In the genomic region with DNA sequence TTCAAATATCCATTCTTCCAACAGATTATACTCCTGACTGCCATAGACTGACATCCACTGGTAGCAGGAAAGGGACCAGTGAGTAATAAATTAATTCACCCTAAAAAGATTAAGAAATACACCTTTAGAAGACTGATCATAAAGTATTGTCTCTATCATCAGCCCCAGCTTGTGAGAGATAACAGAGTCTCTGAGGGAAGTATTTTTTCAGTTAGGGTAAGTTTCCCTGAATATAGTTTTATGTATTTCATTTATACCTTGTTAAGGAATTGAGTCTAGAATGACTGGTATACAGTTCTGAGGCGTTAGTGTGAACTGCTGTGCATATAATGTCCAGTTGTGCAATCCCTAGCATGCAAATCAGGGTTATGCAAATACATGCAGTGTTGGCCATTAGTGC, we compare ENCODE assay signal across 27 mouse cellular contexts.
"Had no signal": no experiment of that assay in that cellular context is flagged by ENCODE, and none has a peak within 500 bp of the region (broad histone marks: within the 10 kb centered on the region; RNA-seq: fewer than 3 reads in every experiment).

No protein-coding gene starts in this region.

- H3K27me3 ChIP-seq: embryonic facial prominence, embryonic 12.5 days; embryonic facial prominence, embryonic 13.5 days; embryonic facial prominence, embryonic 15.5 days; forebrain, embryonic 12.5 days; forebrain, embryonic 13.5 days; forebrain, embryonic 15.5 days had no signal

- H3K9me3 ChIP-seq: embryonic facial prominence, embryonic 10.5 days; embryonic facial prominence, embryonic 15.5 days; forebrain, embryonic 10.5 days; forebrain, embryonic 12.5 days; forebrain, embryonic 13.5 days; forebrain, embryonic 15.5 days had no signal

- H3K36me3 ChIP-seq: embryonic facial prominence, embryonic 10.5 days; embryonic facial prominence, embryonic 12.5 days; embryonic facial prominence, embryonic 13.5 days; embryonic facial prominence, embryonic 15.5 days; forebrain, embryonic 10.5 days; forebrain, embryonic 12.5 days; forebrain, embryonic 15.5 days had no signal

- ATAC-seq: forebrain, embryonic 13.5 days; forebrain, embryonic 14.5 days; forebrain, embryonic 15.5 days; forebrain, embryonic 16.5 days; forebrain, postnatal 0 days had no signal

- H3K9ac ChIP-seq: embryonic facial prominence, embryonic 12.5 days; embryonic facial prominence, embryonic 13.5 days; embryonic facial prominence, embryonic 15.5 days; forebrain, embryonic 12.5 days; forebrain, embryonic 13.5 days; forebrain, embryonic 15.5 days; forebrain, postnatal 0 days had no signal

- DNase-seq: cerebellum, adult 9-10 months; cerebellum, adult 9-11 months; cerebellum, postnatal 10 days; cerebellum, postnatal 14 days; cerebellum, postnatal 25 days; cerebellum, postnatal 36 days; embryo, embryonic 11 days; forebrain, postnatal 0 days; gastrocnemius, adult 2 months; gastrocnemius, postnatal 10 days; gastrocnemius, postnatal 14 days; gastrocnemius, postnatal 25 days; gastrocnemius, postnatal 36 days; heart, adult 11 months; heart, adult 18-20 months; heart, adult 2 months had no signal

- H3K27ac ChIP-seq: embryonic facial prominence, embryonic 10.5 days; embryonic facial prominence, embryonic 12.5 days; embryonic facial prominence, embryonic 13.5 days; embryonic facial prominence, embryonic 15.5 days; forebrain, embryonic 10.5 days; forebrain, embryonic 12.5 days; forebrain, embryonic 13.5 days; forebrain, embryonic 15.5 days; gastrocnemius, adult 2 months; heart, adult 2 months had no signal

- H3K4me2 ChIP-seq: embryonic facial prominence, embryonic 12.5 days; embryonic facial prominence, embryonic 13.5 days; embryonic facial prominence, embryonic 15.5 days; forebrain, embryonic 12.5 days; forebrain, embryonic 13.5 days; forebrain, embryonic 15.5 days had no signal

- H3K4me1 ChIP-seq: embryonic facial prominence, embryonic 10.5 days; embryonic facial prominence, embryonic 12.5 days; embryonic facial prominence, embryonic 13.5 days; embryonic facial prominence, embryonic 15.5 days; forebrain, embryonic 10.5 days; forebrain, embryonic 12.5 days; forebrain, embryonic 13.5 days; forebrain, embryonic 15.5 days had no signal

- H3K4me3 ChIP-seq: embryonic facial prominence, embryonic 10.5 days; embryonic facial prominence, embryonic 12.5 days; embryonic facial prominence, embryonic 13.5 days; embryonic facial prominence, embryonic 15.5 days; erythroblast, embryonic 14.5 days; forebrain, embryonic 10.5 days; forebrain, embryonic 12.5 days; forebrain, embryonic 13.5 days; forebrain, embryonic 15.5 days; gastrocnemius, adult 2 months; heart, adult 2 months had no signal
